Mouse (Mus musculus) heart, embryonic 14.5 days (tissue): Measurements from ENCODE around the gene Igf1r. TPM values are rescaled to one million over a fixed set of nuclear protein-coding genes. Genes with fewer than 3 reads are reported as not detected.

ENCODE experiments used
- ATAC-seq: fragments of 200-750 bp; cut with Nextera tagmentation; 2 replicates; pipeline ENCODE4 v1.8.0; 2017; ENCODE audit warnings: low read depth, moderate TSS enrichment; ENCODE audit not compliant: insufficient number of reproducible peaks, insufficient read depth, low FRiP score
- H3K27ac ChIP-seq, 2 experiments: fragments of 200-500 bp in 1 of 2; fragments of 300-500 bp in 1 of 2; sonication (generic) in 1 of 2; replicated peaks in 1 of 2; 2 replicates each; pipeline ENCODE4 v1.5.1; 2012 to 2014; ENCODE audit warnings: low read depth in 2 of 2, low read length in 2 of 2, control low read depth in 1 of 2, mild to moderate bottlenecking in 1 of 2, mixed read lengths in 1 of 2; ENCODE audit not compliant: control insufficient read depth in 1 of 2, insufficient read depth in 1 of 2
- H3K27me3 ChIP-seq: fragments of 300-500 bp; sonication (generic); 2 replicates; pipeline ENCODE4 v1.6.1; 2014; ENCODE audit warnings: mild to moderate bottlenecking, low read length, control low read depth; ENCODE audit not compliant: control insufficient read depth, insufficient read depth
- H3K36me3 ChIP-seq: fragments of 300-500 bp; sonication (generic); 2 replicates; pipeline ENCODE4 v1.6.1; 2014; ENCODE audit warnings: mild to moderate bottlenecking, control low read depth, low read length, mixed read lengths; ENCODE audit not compliant: control insufficient read depth, insufficient read depth
- H3K4me1 ChIP-seq, 2 experiments: fragments of 200-500 bp in 1 of 2; fragments of 300-500 bp in 1 of 2; sonication (generic) in 1 of 2; 2 replicates each; pipeline ENCODE4 v1.6.1; 2012 to 2014; ENCODE audit warnings: low read length in 2 of 2, control low read depth in 1 of 2, mixed read lengths in 1 of 2; ENCODE audit not compliant: control insufficient read depth in 2 of 2, insufficient read depth in 2 of 2
- H3K4me2 ChIP-seq: fragments of 300-500 bp; sonication (generic); 2 replicates; pipeline ENCODE4 v1.6.1; 2014; ENCODE audit warnings: mild to moderate bottlenecking, low read length
- H3K4me3 ChIP-seq, 2 experiments: fragments of 200-500 bp in 1 of 2; fragments of 300-500 bp in 1 of 2; sonication (generic) in 1 of 2; 2 replicates each; pipeline ENCODE4 v1.5.1; 2012 to 2014; ENCODE audit warnings: low read length in 2 of 2, mild to moderate bottlenecking in 2 of 2, control low read depth in 1 of 2, low read depth in 1 of 2, moderate library complexity in 1 of 2; ENCODE audit not compliant: control insufficient read depth in 1 of 2, insufficient read depth in 1 of 2
- H3K9ac ChIP-seq: fragments of 300-500 bp; sonication (generic); 2 replicates; pipeline ENCODE4 v1.6.1; 2014; ENCODE audit warnings: mild to moderate bottlenecking, low read length
- H3K9me3 ChIP-seq: fragments of 300-500 bp; sonication (generic); 2 replicates; pipeline ENCODE4 v1.6.1; 2016; ENCODE audit warnings: low read length, control low read depth; ENCODE audit not compliant: control insufficient read depth
- WGBS: fragments of 180-500 bp; shearing (Covaris S2); extraction: QIAGEN DNeasy Blood & Tissue Kit; methylation state at CpG from one replicate; pipeline ENCODE4 v1.1.7; 2014; 5-methylcytosine and 5-hydroxymethylcytosine counted together
- polyA plus RNA-seq: library from polyadenylated mRNA; unstranded; fragments of >200 nt; fragmentation: Nextera tagmentation; extraction: Ambion mirVana; gene quantifications from 2 replicates; pipeline ENCODE4 v1.2.1, GENCODE M21; 2014

The Igf1r gene
- polyA plus RNA-seq, 1 experiment from 2014 or later, result 16.6 TPM

- ATAC-seq, result no peak
- H3K4me1 ChIP-seq, result peaks cover 14 to 45% of the 10 kb centered on the region in 2 experiments
- no peaks in the 10 kb centered on the region for H3K36me3 ChIP-seq
- WGBS, result 11% methylated on average over 7 of the region's 7 CpGs
- no peaks in the 10 kb centered on the region for H3K9me3 ChIP-seq
- no peaks in the 10 kb centered on the region for H3K27me3 ChIP-seq
- H3K4me2 ChIP-seq, result peak overlapping the region; percentile 97
- peak overlapping the region in 1 of 2 experiments; percentile 75; a peak in 3 of 4 replicates for H3K4me3 ChIP-seq
- H3K27ac ChIP-seq, result peak overlapping the region in 1 of 2 experiments; percentile 85; a peak in 2 of 4 replicates
- H3K9ac ChIP-seq, result peak overlapping the region; percentile 76
Measured at GRCm38 (mm10) chr7:68128271-68128674, 175.6 kb downstream of the Igf1r start.

- H3K9me3 ChIP-seq, result no peaks in the 10 kb centered on the region
- peak overlapping the region; percentile 97 for H3K4me2 ChIP-seq
- peak overlapping the region; percentile 76 for H3K9ac ChIP-seq
- peaks cover 14 to 45% of the 10 kb centered on the region in 2 experiments for H3K4me1 ChIP-seq
- peak overlapping the region; percentile 75 to 85 for H3K4me3 ChIP-seq
- ATAC-seq, result peak; percentile 87
- peak overlapping the region; percentile 72 to 85 for H3K27ac ChIP-seq
- WGBS, result 1% methylated on average over 19 of the region's 19 CpGs
- no peaks in the 10 kb centered on the region for H3K27me3 ChIP-seq
- H3K36me3 ChIP-seq, result no peaks in the 10 kb centered on the region
Measured at GRCm38 (mm10) chr7:68129077-68129511, 176.5 kb downstream of the Igf1r start.

- H3K4me1 ChIP-seq, result peaks cover 14 to 46% of the 10 kb centered on the region in 2 experiments
Measured at GRCm38 (mm10) chr7:68129546-68130253, 177.1 kb downstream of the Igf1r start.

GRCm38 (mm10) chr7:68130950-68131580, 178.4 kb downstream of the Igf1r start:
- Histone ChIP-seq H3K36me3 (no peaks in the 10 kb centered on the region), H3K4me3 (no peak overlapping the region), H3K9ac (no peak overlapping the region), H3K27me3 (no peaks in the 10 kb centered on the region), H3K9me3 (no peaks in the 10 kb centered on the region), H3K4me2 (no peak overlapping the region), H3K4me1 (peaks cover 17 to 50% of the 10 kb centered on the region in 2 experiments), H3K27ac (0 out of 4 replicates have a peak overlapping the region, but pooled peaks of 1 of the 2 experiments have one; percentile 33)
- ATAC-seq, result no peak
- WGBS, result 50% methylated on average over 13 of the region's 13 CpGs

More at GRCm38 (mm10) chr7:68129546-68130253, 177.1 kb downstream of the Igf1r start:
- peak overlapping the region; percentile 97 for H3K4me2 ChIP-seq
- peak overlapping the region; percentile 76 for H3K9ac ChIP-seq
- WGBS, result 5% methylated on average over 19 of the region's 19 CpGs
- ATAC-seq, result no peak
- no peaks in the 10 kb centered on the region for H3K27me3 ChIP-seq
- H3K36me3 ChIP-seq, result no peaks in the 10 kb centered on the region
- H3K4me3 ChIP-seq, result peak overlapping the region; percentile 75 to 85
- H3K9me3 ChIP-seq, result no peaks in the 10 kb centered on the region
- H3K27ac ChIP-seq, result peak overlapping the region; percentile 72 to 85

GRCm38 (mm10) chr7:68133679-68134078, 181.1 kb downstream of the Igf1r start:
- WGBS, result 54% methylated on average over 6 of the region's 6 CpGs
- Histone ChIP-seq H3K4me1 (peaks cover 19 to 42% of the 10 kb centered on the region in 2 experiments), H3K4me2 (no peak overlapping the region), H3K27ac (no peak overlapping the region), H3K27me3 (no peaks in the 10 kb centered on the region), H3K9ac (no peak overlapping the region), H3K36me3 (peaks cover 7% of the 10 kb centered on the region; the same call in 1 of the 2 replicates), H3K9me3 (no peaks in the 10 kb centered on the region), H3K4me3 (no peak overlapping the region)
- ATAC-seq, result no peak

- H3K36me3 ChIP-seq, result peaks cover 7% of the 10 kb centered on the region; the same call in 1 of the 2 replicates
- no peak overlapping the region for H3K4me3 ChIP-seq
- H3K9ac ChIP-seq, result no peak overlapping the region
- H3K27ac ChIP-seq, result no peak overlapping the region
- WGBS, result 78% methylated on average over 16 of the region's 16 CpGs
- no peaks in the 10 kb centered on the region for H3K9me3 ChIP-seq
- H3K4me1 ChIP-seq, result peaks cover 25 to 51% of the 10 kb centered on the region in 2 experiments
- no peak for ATAC-seq
- H3K27me3 ChIP-seq, result no peaks in the 10 kb centered on the region
- no peak overlapping the region for H3K4me2 ChIP-seq
Measured at GRCm38 (mm10) chr7:68134948-68135347, 182.3 kb downstream of the Igf1r start.

GRCm38 (mm10) chr7:68136056-68136455, 183.4 kb downstream of the Igf1r start:
- H3K4me1 ChIP-seq, result peaks cover 23 to 50% of the 10 kb centered on the region in 2 experiments
- H3K27ac ChIP-seq, result no peak overlapping the region
- H3K4me3 ChIP-seq, result no peak overlapping the region
- ATAC-seq, result no peak
- H3K9ac ChIP-seq, result no peak overlapping the region
- peaks cover 7% of the 10 kb centered on the region; the same call in 1 of the 2 replicates for H3K36me3 ChIP-seq
- H3K4me2 ChIP-seq, result no peak overlapping the region
- H3K9me3 ChIP-seq, result no peaks in the 10 kb centered on the region
- no peaks in the 10 kb centered on the region for H3K27me3 ChIP-seq
- WGBS, result 84% methylated on average over 10 of the region's 10 CpGs
